Mouse (Mus musculus): Measurements from ENCODE around the gene Eid1.

GRCm38 (mm10) chr2:125661156-125661555 lies 11.7 kb upstream of the Eid1 start:
- TF ChIP-seq POLR2A (IDR thresholded peaks at IDR 0.05; ENCODE audit: insufficient read length, low read depth) (no peak), CEBPB (IDR thresholded peaks at IDR 0.05; ENCODE audit: insufficient read depth, poor library complexity, severe bottlenecking) (no peak), TCF12 (IDR thresholded peaks at IDR 0.05; ENCODE audit: insufficient read depth, poor library complexity, severe bottlenecking) (no peak), MAX (IDR thresholded peaks at IDR 0.05; ENCODE audit: low read depth) (no peak), MYOG (IDR thresholded peaks at IDR 0.05; ENCODE audit: control insufficient read depth in 1 of 3, insufficient read depth in 1 of 3, insufficient read length in 2 of 3, low read depth in 2 of 3) (no peak), E2F4 (IDR thresholded peaks at IDR 0.05; ENCODE audit: insufficient read depth) (no peak), USF1 (IDR thresholded peaks at IDR 0.05; ENCODE audit: low read depth) (no peak), TCF3 (IDR thresholded peaks at IDR 0.05; ENCODE audit: insufficient read length, low read depth) (no peak), MYOD1 (IDR thresholded peaks at IDR 0.05; ENCODE audit: control insufficient read depth in 1 of 3, insufficient read length in 2 of 3, low read depth in 2 of 3) (no peak), REST (IDR thresholded peaks at IDR 0.05; ENCODE audit: insufficient read depth, insufficient read length) (no peak), SRF (IDR thresholded peaks at IDR 0.05; ENCODE audit: control insufficient read depth, insufficient read length, low read depth) (no peak)

All from myocyte (in vitro differentiated cells).